Mouse (Mus musculus): ENCODE data around the gene Smpx.

Gene Smpx

GRCm38 (mm10) chrX:157698862-157699261 lies at the start of gene Smpx:
Gene Smpx, plus strand, starts transcription at chrX:157698910.
- no peak for DNase-seq (ENCODE audit: low read depth, low spot score)

- no peak for DNase-seq (ENCODE audit: low read depth, low spot score)
These were observed 43.7 kb upstream of the Smpx start for GRCm38 (mm10) chrX:157655047-157655446.

GRCm38 (mm10) chrX:157657356-157657755 lies 41.4 kb upstream of the Smpx start:
- DNase-seq (ENCODE audit: low read depth, low spot score) = no peak

GRCm38 (mm10) chrX:157671820-157672219 lies 26.9 kb upstream of the Smpx start:
- DNase-seq (ENCODE audit: low read depth, low spot score) = no peak

GRCm38 (mm10) chrX:157674667-157675350 lies 23.9 kb upstream of the Smpx start:
- no peak for DNase-seq (ENCODE audit: low read depth, low spot score)

- DNase-seq (ENCODE audit: low read depth, low spot score) = no peak
These were observed 7.5 kb upstream of the Smpx start for GRCm38 (mm10) chrX:157691186-157691585.

GRCm38 (mm10) chrX:157697591-157698135 lies 1.0 kb upstream of the Smpx start:
- no peak for DNase-seq (ENCODE audit: low read depth, low spot score)

- no peak for DNase-seq (ENCODE audit: low read depth, low spot score)
These were observed 8.5 kb downstream of the Smpx start for GRCm38 (mm10) chrX:157707236-157707635.

- no peak for DNase-seq (ENCODE audit: low read depth, low spot score)
These were observed 10.0 kb downstream of the Smpx start for GRCm38 (mm10) chrX:157708616-157709280.

GRCm38 (mm10) chrX:157719907-157720306 lies 21.2 kb downstream of the Smpx start:
- DNase-seq (ENCODE audit: low read depth, low spot score) = no peak

GRCm38 (mm10) chrX:157730622-157731341 lies 32.1 kb downstream of the Smpx start:
- DNase-seq (ENCODE audit: low read depth, low spot score) = no peak

GRCm38 (mm10) chrX:157731658-157732314 lies 33.1 kb downstream of the Smpx start:
- peak; percentile 81 for DNase-seq (ENCODE audit: low read depth, low spot score)

GRCm38 (mm10) chrX:157732346-157732745 lies 33.6 kb downstream of the Smpx start:
- DNase-seq (ENCODE audit: low read depth, low spot score) = no peak

- no peak for DNase-seq (ENCODE audit: low read depth, low spot score)
These were observed 35.1 kb downstream of the Smpx start for GRCm38 (mm10) chrX:157733836-157734235.

GRCm38 (mm10) chrX:157734341-157734740 lies 35.6 kb downstream of the Smpx start:
- DNase-seq (ENCODE audit: low read depth, low spot score) = no peak

- no peak for DNase-seq (ENCODE audit: low read depth, low spot score)
These were observed 49.3 kb downstream of the Smpx start for GRCm38 (mm10) chrX:157747815-157748544.

- DNase-seq (ENCODE audit: low read depth, low spot score) = no peak
These were observed 55.8 kb downstream of the Smpx start for GRCm38 (mm10) chrX:157754559-157754958.

- DNase-seq (ENCODE audit: low read depth, low spot score) = no peak
These were observed 63.8 kb downstream of the Smpx start for GRCm38 (mm10) chrX:157762542-157762941.

- no peak for DNase-seq (ENCODE audit: low read depth, low spot score)
These were observed 103.0 kb downstream of the Smpx start for GRCm38 (mm10) chrX:157801669-157802068.

Data from mesoderm, embryonic 11.5 days (tissue).